Mouse (Mus musculus): ENCODE measurements around the gene Srp14.

Gene Srp14

DNA sequence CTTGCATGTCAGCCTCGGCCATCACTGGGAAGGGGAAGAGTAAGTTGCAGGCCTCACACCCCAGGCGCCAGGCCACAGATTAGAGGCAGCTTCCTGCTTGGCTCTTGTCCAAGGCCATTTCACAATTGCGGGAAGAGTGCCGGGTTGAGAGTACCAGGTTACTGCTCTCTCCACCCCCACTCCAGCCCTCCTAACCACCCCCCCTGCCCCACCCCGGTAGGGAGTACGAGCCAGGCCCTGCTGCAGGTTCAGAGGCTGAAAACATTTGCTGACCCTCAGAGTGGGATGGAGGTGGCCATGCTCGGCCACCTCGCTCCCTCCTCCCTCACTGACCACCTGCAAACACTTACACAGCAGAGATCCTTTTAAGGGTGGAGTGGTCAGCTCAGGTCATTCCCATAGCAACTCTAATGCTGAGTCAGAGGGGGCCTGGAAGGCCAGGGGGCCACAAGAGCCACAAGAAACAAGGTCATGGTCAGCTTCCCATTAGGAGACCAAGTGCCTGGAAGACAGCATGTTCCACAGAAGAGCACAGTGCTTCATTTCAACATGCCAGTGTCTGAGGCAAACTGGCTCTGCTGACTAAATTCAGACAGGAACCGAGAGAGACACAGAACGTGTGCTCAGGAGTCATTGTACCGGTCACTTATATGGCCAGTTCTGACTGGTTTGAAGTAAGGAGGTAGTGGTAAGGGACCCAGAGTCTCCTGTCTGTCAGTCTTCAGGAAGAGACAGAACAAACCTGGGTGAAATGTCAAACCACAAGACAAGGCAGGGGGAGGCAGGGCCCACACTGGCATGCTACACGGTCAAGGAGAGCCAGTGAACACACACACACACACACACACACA, 11.0 kb upstream of the Srp14 start:
- DNase-seq (ENCODE audit: low spot score), result peak; percentile 44

DNA sequence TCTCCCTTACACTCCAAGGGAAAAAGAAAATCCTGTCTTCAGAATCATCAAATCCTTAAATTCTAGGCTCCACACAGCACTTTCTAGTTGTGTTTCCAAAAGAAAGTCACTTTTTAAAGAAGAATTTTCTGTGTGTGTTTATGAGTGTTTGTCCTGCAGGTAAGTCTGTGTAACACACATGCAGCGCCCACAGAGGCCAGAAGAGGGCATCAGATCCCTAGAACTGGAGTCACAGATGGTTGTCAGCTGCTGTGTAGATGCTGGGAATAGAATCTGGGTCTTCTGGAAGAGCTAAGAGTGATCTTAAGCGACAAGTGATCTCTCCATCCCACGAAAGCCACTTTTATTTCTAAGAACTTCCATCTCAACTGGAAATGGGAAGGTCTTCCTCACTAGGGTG, 8.3 kb upstream of the Srp14 start:
- DNase-seq (ENCODE audit: low spot score), result no peak

- peak; percentile 85 for DNase-seq (ENCODE audit: low spot score)
Measured at GRCm38 (mm10) chr2:118486933-118487332, 7.4 kb upstream of the Srp14 start.

- no peak for DNase-seq (ENCODE audit: low spot score)
Measured at GRCm38 (mm10) chr2:118485415-118485814, 5.9 kb upstream of the Srp14 start.

- no peak for DNase-seq (ENCODE audit: low spot score)
Measured at GRCm38 (mm10) chr2:118484386-118484898, 4.9 kb upstream of the Srp14 start.

GRCm38 (mm10) chr2:118483032-118483431, 3.5 kb upstream of the Srp14 start:
- no peak for DNase-seq (ENCODE audit: low spot score)

DNA sequence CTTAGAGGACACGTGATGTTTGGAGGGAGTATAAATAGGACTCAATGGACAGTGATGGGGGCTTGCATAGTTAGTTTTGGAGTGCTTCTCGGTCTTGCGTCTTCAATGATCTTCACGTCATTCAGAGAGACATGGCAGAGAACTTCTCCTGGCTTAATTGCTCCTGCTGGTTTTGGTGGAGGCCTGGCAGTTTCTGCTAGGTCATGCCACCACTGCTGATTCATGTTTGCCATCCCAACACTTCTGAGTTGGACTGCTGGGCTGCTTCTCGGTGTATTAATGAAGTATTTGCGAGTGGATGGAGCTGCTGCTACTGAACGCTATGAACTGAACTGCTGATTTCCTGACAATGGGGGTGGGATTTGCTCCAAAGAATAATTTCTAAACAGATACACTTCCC, 1.4 kb upstream of the Srp14 start:
- DNase-seq (ENCODE audit: low spot score), result no peak

- DNase-seq (ENCODE audit: low spot score), result no peak
Measured at GRCm38 (mm10) chr2:118478833-118479549, 520 bp downstream of the Srp14 start.

DNA sequence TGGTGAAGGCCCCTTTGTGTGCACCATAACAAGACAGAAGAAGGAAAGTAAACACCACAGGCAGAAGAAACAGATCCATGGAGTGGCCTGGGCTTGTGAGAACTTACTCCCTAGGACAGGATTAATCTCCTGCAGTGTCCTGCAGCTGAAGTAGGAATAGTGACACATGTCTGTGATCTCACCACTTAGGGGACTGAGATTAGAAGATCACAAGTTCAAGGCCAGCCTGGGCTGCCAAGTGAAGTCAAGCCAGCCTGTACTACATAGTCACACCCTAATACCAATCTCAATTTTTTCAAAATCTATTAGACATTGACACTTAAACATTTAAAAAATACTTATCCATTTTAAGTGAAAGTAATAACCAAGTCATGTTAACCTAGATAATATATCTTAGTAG, 11.2 kb downstream of the Srp14 start:
- no peak for DNase-seq (ENCODE audit: low spot score)

DNA sequence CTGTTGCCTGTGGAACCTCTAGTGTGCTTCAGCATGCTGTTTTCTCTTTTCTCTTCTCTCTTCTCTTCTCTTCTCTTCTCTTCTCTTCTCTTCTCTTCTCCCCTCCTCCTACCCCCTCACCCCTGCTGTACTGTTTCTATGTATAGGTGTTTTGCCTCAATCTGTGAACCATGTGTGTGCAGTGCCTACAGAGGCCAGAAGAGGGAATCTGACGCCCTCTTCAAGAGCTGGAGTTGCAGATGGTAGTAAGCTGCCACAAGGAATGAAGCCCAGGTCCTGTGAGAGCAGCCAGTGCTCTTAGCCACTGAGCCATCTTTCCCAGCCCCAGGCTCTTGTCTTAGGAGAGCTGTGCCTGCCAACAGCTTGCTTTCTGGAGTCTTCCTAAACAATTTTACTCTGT, 12.9 kb downstream of the Srp14 start:
- DNase-seq (ENCODE audit: low spot score), result no peak

GRCm38 (mm10) chr2:118465894-118466293, 13.6 kb downstream of the Srp14 start:
- no peak for DNase-seq (ENCODE audit: low spot score)

GRCm38 (mm10) chr2:118464450-118464849, 15.1 kb downstream of the Srp14 start:
- DNase-seq (ENCODE audit: low spot score), result no peak

GRCm38 (mm10) chr2:118463480-118463879, 16.0 kb downstream of the Srp14 start:
- no peak for DNase-seq (ENCODE audit: low spot score)

GRCm38 (mm10) chr2:118461480-118462165, 17.9 kb downstream of the Srp14 start:
- DNase-seq (ENCODE audit: low spot score), result no peak

GRCm38 (mm10) chr2:118457463-118458261, 21.8 kb downstream of the Srp14 start:
- no peak for DNase-seq (ENCODE audit: low spot score)

DNA sequence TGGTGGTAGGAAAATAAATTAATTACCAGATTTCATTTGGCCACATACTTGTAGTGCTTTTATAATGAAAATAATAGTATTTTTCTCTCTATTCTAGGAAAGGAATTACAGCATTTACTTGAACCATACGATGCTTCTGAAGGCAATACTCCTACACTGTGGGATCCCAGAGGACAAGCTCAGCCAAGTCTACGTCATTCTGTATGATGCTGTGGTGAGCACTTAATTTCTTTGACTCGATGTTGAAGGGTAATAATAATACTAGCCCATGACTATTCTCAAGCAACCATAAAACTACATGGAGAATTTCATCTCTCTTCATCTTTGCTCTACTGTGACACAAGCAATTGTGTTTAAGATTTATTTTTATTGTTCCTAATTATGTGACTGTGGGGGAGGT, 22.5 kb downstream of the Srp14 start:
- no peak for DNase-seq (ENCODE audit: low spot score)

DNA sequence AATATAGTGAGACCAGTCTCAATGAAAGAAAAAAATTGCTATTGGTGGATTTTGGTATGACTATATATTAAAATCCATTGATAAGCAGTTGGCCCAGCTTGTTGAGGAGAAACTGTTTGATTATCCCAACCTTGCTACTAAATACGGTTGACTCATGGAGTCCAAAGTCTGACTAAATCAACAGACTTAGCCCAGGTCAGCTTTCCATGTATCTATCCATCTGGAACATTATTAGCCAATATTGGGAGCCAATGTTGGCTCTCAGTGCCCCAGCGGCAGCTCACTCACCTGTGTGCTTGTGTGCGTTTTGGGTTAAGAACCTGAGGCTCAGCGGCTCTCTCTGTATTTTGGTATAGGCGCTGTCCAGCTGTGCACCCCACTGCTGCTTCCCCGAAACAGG, 28.5 kb downstream of the Srp14 start:
- no peak for DNase-seq (ENCODE audit: low spot score)

GRCm38 (mm10) chr2:118448181-118448580, 31.3 kb downstream of the Srp14 start:
- DNase-seq (ENCODE audit: low spot score), result no peak

- DNase-seq (ENCODE audit: low spot score), result no peak
Measured at GRCm38 (mm10) chr2:118445696-118446674, 33.5 kb downstream of the Srp14 start.

DNA sequence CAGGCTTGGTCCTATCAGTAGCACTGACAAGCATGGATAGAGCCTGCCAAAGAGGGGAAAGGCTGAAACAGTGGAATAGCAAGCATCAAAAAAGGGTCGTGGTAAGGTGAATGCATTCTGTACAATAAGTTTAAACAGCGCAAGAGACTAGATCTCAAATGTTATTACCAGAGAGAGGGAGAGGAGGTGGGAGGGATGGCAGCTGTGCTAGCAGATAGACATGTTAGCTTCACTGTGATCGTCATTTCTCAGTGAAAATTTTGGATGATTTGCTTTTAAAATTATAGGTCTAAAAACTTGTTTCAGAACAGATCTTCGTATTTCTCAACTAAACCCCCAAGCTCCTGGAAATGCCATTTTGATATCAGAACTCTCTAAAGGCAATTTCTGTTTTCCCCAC, 36.8 kb downstream of the Srp14 start:
- DNase-seq (ENCODE audit: low spot score), result no peak

GRCm38 (mm10) chr2:118442172-118442571, 37.3 kb downstream of the Srp14 start:
- no peak for DNase-seq (ENCODE audit: low spot score)
